Mouse (Mus musculus) CH12.LX (cell line): ENCODE data around the gene Arhgef11.

Experiments used
- CHD1 ChIP-seq: IDR thresholded peaks from 2 replicates; pipeline ENCODE4 v1.6.1; 2012; ENCODE audit warnings: low read depth, low read length, improper control_type of control experiment, inconsistent platforms
- CTCF ChIP-seq, 2 experiments: IDR thresholded peaks in 1 of 2; conservative IDR thresholded peaks in 1 of 2; 2 replicates each; pipeline ENCODE4 v1.5.1; 2011 to 2012; ENCODE audit warnings: low read depth in 2 of 2, low read length in 2 of 2, improper control_type of control experiment in 1 of 2, inconsistent platforms in 1 of 2, mild to moderate bottlenecking in 1 of 2, moderate library complexity in 1 of 2
- ETS1 ChIP-seq: conservative IDR thresholded peaks from 2 replicates; pipeline ENCODE4 v1.6.1; 2012; ENCODE audit warnings: low read depth, mild to moderate bottlenecking, inconsistent platforms, low read length, improper control_type of control experiment, moderate library complexity
- JUND ChIP-seq: conservative IDR thresholded peaks from 2 replicates; pipeline ENCODE4 v1.6.1; 2011; ENCODE audit warnings: low read depth, low read length, improper control_type of control experiment
- MYC ChIP-seq: IDR thresholded peaks from 2 replicates; pipeline ENCODE4 v1.6.1; 2011; ENCODE audit warnings: low read depth, mild to moderate bottlenecking, improper control_type of control experiment, low read length
- NRF1 ChIP-seq: IDR thresholded peaks from 2 replicates; pipeline ENCODE4 v1.6.1; 2014; ENCODE audit warnings: low read depth, mild to moderate bottlenecking, inconsistent platforms, low read length, improper control_type of control experiment, moderate library complexity
- POLR2A ChIP-seq: IDR thresholded peaks from 2 replicates; pipeline ENCODE4 v1.6.1; 2011; ENCODE audit warnings: low read depth, mild to moderate bottlenecking, improper control_type of control experiment, low read length
- SMC3 ChIP-seq: IDR thresholded peaks from 2 replicates; pipeline ENCODE4 v1.6.1; 2011; ENCODE audit warnings: low read depth, low read length, improper control_type of control experiment

- TF ChIP-seq POLR2A (no peak), CTCF (conservative IDR thresholded peaks at IDR 0.05 in 1 of 2, IDR thresholded peaks at IDR 0.05 in 1 of 2; ENCODE audit: low read depth in 2 of 2, low read length in 2 of 2) (no peak), CHD1 (no peak), ETS1 (no peak), MYC (no peak), SMC3 (no peak), JUND (no peak), NRF1 (no peak)
Observed at GRCm38 (mm10) chr3:87724556-87724955, 107.2 kb downstream of the Arhgef11 start.
